Mouse (Mus musculus): ENCODE measurements around the gene Dnah3.

GRCm38 (mm10) chr7:119873050-119873449 lies 222.0 kb downstream of the Dnah3 start:
- TF ChIP-seq POLR2A (IDR thresholded peaks at IDR 0.05; ENCODE audit: low read depth, low read length) (no peak), CTCF (IDR thresholded peaks at IDR 0.05; ENCODE audit: extremely low read depth, insufficient read depth, insufficient read length, insufficient replicate concordance) (no peak)

Measured in spleen, adult 2 months (tissue).